Mouse (Mus musculus) embryonic fibroblast, embryonic 13.5 days (primary cell): ENCODE measurements around the gene Zfand4. TPM values are rescaled to one million over a fixed set of nuclear protein-coding genes. Genes with fewer than 3 reads are reported as not detected.

ENCODE experiments used
- H3K27ac ChIP-seq: 2 replicates; pipeline ENCODE4 v1.5.1; 2012; ENCODE audit warnings: low read length, control low read depth, inconsistent platforms; ENCODE audit not compliant: insufficient read depth
- H3K4me1 ChIP-seq: 2 replicates; pipeline ENCODE4 v1.6.1; 2011; ENCODE audit warnings: low read length; ENCODE audit not compliant: control insufficient read depth, insufficient read depth
- H3K4me3 ChIP-seq: 2 replicates; pipeline ENCODE4 v1.5.1; 2011; ENCODE audit warnings: mild to moderate bottlenecking, control low read depth, low read length; ENCODE audit not compliant: insufficient read depth
- CTCF ChIP-seq: IDR thresholded peaks from 2 replicates; pipeline ENCODE4 v1.5.1; 2011; ENCODE audit warnings: mild to moderate bottlenecking, control low read depth, low read length, moderate library complexity, borderline replicate concordance; ENCODE audit not compliant: insufficient read depth
- POLR2A ChIP-seq: IDR thresholded peaks from 2 replicates; pipeline ENCODE4 v1.6.1; 2011; ENCODE audit warnings: low read depth, mild to moderate bottlenecking, control low read depth, low read length, moderate library complexity
- polyA plus RNA-seq: library from polyadenylated mRNA; stranded (reverse); fragments of >200 nt; gene quantifications from 2 replicates; pipeline ENCODE4 v1.2.4, GENCODE M21; 2011; ENCODE audit warnings: low read depth; ENCODE audit not compliant: missing spikeins, insufficient read length

Zfand4 gene
- polyA plus RNA-seq, 1 experiment = 3.1 TPM

- Histone ChIP-seq H3K4me1 (no peaks in the 10 kb centered on the region), H3K27ac (no peak overlapping the region), H3K4me3 (no peak overlapping the region)
- TF ChIP-seq POLR2A = no peak
- TF ChIP-seq CTCF = no peak
Observed at GRCm38 (mm10) chr6:116311411-116311810, 47.4 kb downstream of the Zfand4 start.

GRCm38 (mm10) chr6:116319259-116319658, 55.2 kb downstream of the Zfand4 start:
- Histone ChIP-seq H3K4me3 (no peak overlapping the region), H3K27ac (no peak overlapping the region), H3K4me1 (no peaks in the 10 kb centered on the region)
- TF ChIP-seq CTCF = no peak
- TF ChIP-seq POLR2A = no peak

- no peak for TF ChIP-seq CTCF
- no peak for TF ChIP-seq POLR2A
- Histone ChIP-seq H3K27ac (no peak overlapping the region), H3K4me3 (no peak overlapping the region), H3K4me1 (no peaks in the 10 kb centered on the region)
Observed at GRCm38 (mm10) chr6:116326641-116327040, 62.6 kb downstream of the Zfand4 start.

GRCm38 (mm10) chr6:116331396-116331795, 67.4 kb downstream of the Zfand4 start:
- TF ChIP-seq CTCF = no peak
- no peaks in the 10 kb centered on the region for H3K4me1 ChIP-seq
- no peak overlapping the region for H3K27ac ChIP-seq
- no peak overlapping the region for H3K4me3 ChIP-seq

GRCm38 (mm10) chr6:116337466-116337834, 73.4 kb downstream of the Zfand4 start:
- TF ChIP-seq CTCF = no peak
- no peak for TF ChIP-seq POLR2A
- H3K27ac ChIP-seq = no peak overlapping the region
- peak overlapping the region; percentile 76 for H3K4me3 ChIP-seq
- peaks cover 5% of the 10 kb centered on the region; the same call in 1 of the 2 replicates for H3K4me1 ChIP-seq

- no peak within 1 kb of the TSS for H3K27ac ChIP-seq
- H3K4me1 ChIP-seq = peaks cover 5% of the 10 kb centered on the region; the same call in 1 of the 2 replicates
- peak; percentile 62 for TF ChIP-seq POLR2A
- TF ChIP-seq CTCF = no peak
- H3K4me3 ChIP-seq = peak within 1 kb of the TSS; percentile 76
Observed at GRCm38 (mm10) chr6:116337835-116338501, 73.9 kb downstream of the Zfand4 start, which contains the start of gene March8. Gene March8, plus strand, starts transcription at chr6:116338024.

- TF ChIP-seq CTCF = no peak
- no peak for TF ChIP-seq POLR2A
- H3K4me1 ChIP-seq = peaks cover 5% of the 10 kb centered on the region; the same call in 1 of the 2 replicates
- no peak overlapping the region for H3K27ac ChIP-seq
- H3K4me3 ChIP-seq = peak overlapping the region; percentile 76
Observed at GRCm38 (mm10) chr6:116338520-116338919, 74.5 kb downstream of the Zfand4 start.

GRCm38 (mm10) chr6:116339088-116339487, 75.1 kb downstream of the Zfand4 start:
- H3K27ac ChIP-seq = no peak overlapping the region
- H3K4me3 ChIP-seq = no peak overlapping the region
- H3K4me1 ChIP-seq = peaks cover 5% of the 10 kb centered on the region; the same call in 1 of the 2 replicates
- no peak for TF ChIP-seq CTCF

- Histone ChIP-seq H3K4me3 (no peak overlapping the region), H3K27ac (no peak overlapping the region), H3K4me1 (peaks cover 5% of the 10 kb centered on the region; the same call in 1 of the 2 replicates)
- TF ChIP-seq CTCF = no peak
- TF ChIP-seq POLR2A = no peak
Observed at GRCm38 (mm10) chr6:116340521-116340920, 76.5 kb downstream of the Zfand4 start.

GRCm38 (mm10) chr6:116347953-116348352, 83.9 kb downstream of the Zfand4 start:
- H3K4me1 ChIP-seq = no peaks in the 10 kb centered on the region
- no peak for TF ChIP-seq POLR2A
- no peak for TF ChIP-seq CTCF
- H3K4me3 ChIP-seq = no peak overlapping the region
- H3K27ac ChIP-seq = no peak overlapping the region

- no peaks in the 10 kb centered on the region for H3K4me1 ChIP-seq
- H3K4me3 ChIP-seq = no peak overlapping the region
- TF ChIP-seq CTCF (no peak), POLR2A (no peak)
- H3K27ac ChIP-seq = no peak overlapping the region
Observed at GRCm38 (mm10) chr6:116349997-116350396, 86.0 kb downstream of the Zfand4 start.
